Mouse (Mus musculus) G1E (cell line): Measurements from ENCODE around the gene Slc35f6.

Experiments used
- CTCF ChIP-seq: IDR thresholded peaks from 2 replicates; pipeline ENCODE4 v1.5.1; 2012; ENCODE audit warnings: low read depth, low read length, inconsistent platforms, mixed read lengths
- GATA1 ChIP-seq: IDR thresholded peaks from 2 replicates; pipeline ENCODE4 v1.6.1; 2012; ENCODE audit warnings: borderline replicate concordance, low read length, inconsistent platforms, mixed read lengths
- TAL1 ChIP-seq: conservative IDR thresholded peaks from 2 replicates; pipeline ENCODE4 v1.6.1; 2012; ENCODE audit warnings: low read depth, low read length, inconsistent platforms, mixed read lengths

- no peak for TF ChIP-seq TAL1
- TF ChIP-seq CTCF: no peak
- no peak for TF ChIP-seq GATA1
Observed at GRCm38 (mm10) chr5:30682967-30683600, 35.4 kb downstream of the Slc35f6 start.
